ENCODE assay signal across 21 mouse cellular contexts in genomic region chr16:21074779-21075148, GRCm38 (mm10).
DNase-seq lines count a peak whose midpoint lies in the region; ATAC-seq lines count a peak whose summit lies in the region.
"Had no signal": no experiment of that assay in that cellular context is flagged by ENCODE, and none has a peak within 500 bp of the region (broad histone marks: within the 10 kb centered on the region; RNA-seq: fewer than 3 reads in every experiment).

No protein-coding gene starts in this region.

- peak; percentile 12 to 27 for DNase-seq in kidney, adult 8-10 months
- no peak for DNase-seq in kidney, postnatal 10 days
- peak; percentile 84 for DNase-seq in midbrain, embryonic 11.5 days (ENCODE audit: low spot score, missing footprints)
- no peak for DNase-seq in midbrain, embryonic 14.5 days
- DNase-seq in yolk sac, embryonic 10.5 days (ENCODE audit: low spot score) = peak; percentile 62
- no peak for DNase-seq in thymus, postnatal 0 days (ENCODE audit: low spot score)
- no peak for DNase-seq in adrenal gland, adult 8-10 months
- DNase-seq: adrenal gland, postnatal 36 days; cerebellum, adult 9-10 months; gastrocnemius, postnatal 10 days; layer of hippocampus, adult 9-11 months; left cerebral cortex, postnatal 4 days; lung, adult 18-20 months; spleen, adult 18-20 months had no signal

- WGBS in midbrain, embryonic 11.5 days = 73% methylated on average over 5 of the region's 5 CpGs
- WGBS in midbrain, embryonic 14.5 days = 64% methylated on average over 5 of the region's 5 CpGs
- 62% methylated on average over 5 of the region's 5 CpGs for WGBS in kidney, embryonic 16.5 days

- no peaks in the 10 kb centered on the region for H3K27me3 ChIP-seq in midbrain, embryonic 11.5 days (ENCODE audit: control insufficient read depth, insufficient read depth, low read length)
- H3K27me3 ChIP-seq in midbrain, embryonic 14.5 days (ENCODE audit: control insufficient read depth, insufficient read depth, low read length) = no peaks in the 10 kb centered on the region
- H3K27me3 ChIP-seq in kidney, embryonic 16.5 days (ENCODE audit: insufficient read depth, low read length) = no peaks in the 10 kb centered on the region
- H3K27me3 ChIP-seq: forebrain, embryonic 15.5 days; heart, embryonic 12.5 days; neural tube, embryonic 15.5 days had no signal

- H3K9me3 ChIP-seq in midbrain, embryonic 11.5 days (ENCODE audit: control insufficient read depth, low read length) = no peaks in the 10 kb centered on the region
- no peaks in the 10 kb centered on the region for H3K9me3 ChIP-seq in midbrain, embryonic 14.5 days (ENCODE audit: control insufficient read depth, low read length)
- no peaks in the 10 kb centered on the region for H3K9me3 ChIP-seq in kidney, embryonic 16.5 days (ENCODE audit: low read length)
- H3K9me3 ChIP-seq: embryonic facial prominence, embryonic 10.5 days; forebrain, embryonic 15.5 days; heart, embryonic 12.5 days; hindbrain, embryonic 10.5 days; midbrain, embryonic 10.5 days; neural tube, embryonic 15.5 days had no signal

- H3K36me3 ChIP-seq in midbrain, embryonic 11.5 days (ENCODE audit: control insufficient read depth, insufficient read depth, low read length) = no peaks in the 10 kb centered on the region
- no peaks in the 10 kb centered on the region for H3K36me3 ChIP-seq in midbrain, embryonic 14.5 days (ENCODE audit: control insufficient read depth, insufficient read depth, low read length)
- no peaks in the 10 kb centered on the region for H3K36me3 ChIP-seq in kidney, embryonic 16.5 days (ENCODE audit: insufficient read depth, low read length)
- H3K36me3 ChIP-seq: embryonic facial prominence, embryonic 10.5 days; forebrain, embryonic 15.5 days; heart, embryonic 12.5 days; hindbrain, embryonic 10.5 days; midbrain, embryonic 10.5 days; neural tube, embryonic 15.5 days had no signal

- H3K9ac ChIP-seq in midbrain, embryonic 11.5 days (ENCODE audit: low read length) = no peak overlapping the region
- no peak overlapping the region for H3K9ac ChIP-seq in midbrain, embryonic 14.5 days (replicated peaks; ENCODE audit: low read length)
- no peak overlapping the region for H3K9ac ChIP-seq in kidney, embryonic 16.5 days (replicated peaks; ENCODE audit: low read length)
- H3K9ac ChIP-seq: forebrain, embryonic 15.5 days; heart, embryonic 12.5 days; neural tube, embryonic 15.5 days had no signal

- H3K27ac ChIP-seq in midbrain, embryonic 11.5 days (ENCODE audit: low read depth, low read length) = no peak overlapping the region
- no peak overlapping the region for H3K27ac ChIP-seq in midbrain, embryonic 14.5 days (replicated peaks; ENCODE audit: low read depth, low read length)
- H3K27ac ChIP-seq in kidney, embryonic 16.5 days (ENCODE audit: low read length) = peak overlapping the region; percentile 50; the same call in 1 of the 2 replicates
- H3K27ac ChIP-seq: embryonic facial prominence, embryonic 10.5 days; forebrain, embryonic 15.5 days; hindbrain, embryonic 10.5 days; midbrain, embryonic 10.5 days; neural tube, embryonic 15.5 days had no signal

- H3K4me3 ChIP-seq in midbrain, embryonic 11.5 days (ENCODE audit: low read depth, low read length) = no peak overlapping the region
- no peak overlapping the region for H3K4me3 ChIP-seq in midbrain, embryonic 14.5 days (replicated peaks; ENCODE audit: low read depth, low read length)
- H3K4me3 ChIP-seq in kidney, embryonic 16.5 days (ENCODE audit: low read length) = no peak overlapping the region
- H3K4me3 ChIP-seq: embryonic facial prominence, embryonic 10.5 days; forebrain, embryonic 15.5 days; heart, embryonic 12.5 days; hindbrain, embryonic 10.5 days; midbrain, embryonic 10.5 days; neural tube, embryonic 15.5 days had no signal

- H3K4me1 ChIP-seq in midbrain, embryonic 11.5 days (ENCODE audit: control insufficient read depth, insufficient read depth, low read length) = no peaks in the 10 kb centered on the region
- no peaks in the 10 kb centered on the region for H3K4me1 ChIP-seq in midbrain, embryonic 14.5 days (ENCODE audit: control insufficient read depth, insufficient read depth, low read length)
- H3K4me1 ChIP-seq in kidney, embryonic 16.5 days (ENCODE audit: insufficient read depth, low read length) = 0 out of 2 replicates have a peak, but pooled peaks cover 3% of the 10 kb centered on the region
- H3K4me1 ChIP-seq: forebrain, embryonic 15.5 days; heart, embryonic 12.5 days; hindbrain, embryonic 10.5 days; neural tube, embryonic 15.5 days had no signal

- ATAC-seq in midbrain, embryonic 11.5 days (ENCODE audit: low FRiP score) = no peak
- ATAC-seq in midbrain, embryonic 14.5 days (ENCODE audit: low FRiP score, low TSS enrichment) = no peak
- ATAC-seq in kidney, embryonic 16.5 days (ENCODE audit: low FRiP score, low TSS enrichment) = peak; percentile 67; the same call in 1 of the 2 replicates

- no peak overlapping the region for H3K4me2 ChIP-seq in midbrain, embryonic 11.5 days
- H3K4me2 ChIP-seq in midbrain, embryonic 14.5 days (ENCODE audit: low read length) = no peak overlapping the region
- H3K4me2 ChIP-seq in kidney, embryonic 16.5 days (replicated peaks; ENCODE audit: low read depth, low read length) = 0 out of 2 replicates have a peak overlapping the region, but pooled peaks have one; percentile 18
- H3K4me2 ChIP-seq: forebrain, embryonic 15.5 days; neural tube, embryonic 15.5 days had no signal

Comparison
In these comparisons a context has a peak if more than half of its experiments do, and no peak if none do; other contexts are left out.
1. DNase-seq: peak in kidney, adult 8-10 months (2 of 2), midbrain, embryonic 11.5 days (single experiment) and yolk sac, embryonic 10.5 days (single experiment); none in kidney, postnatal 10 days (single experiment), midbrain, embryonic 14.5 days (single experiment), thymus, postnatal 0 days (single experiment) and adrenal gland, adult 8-10 months (single experiment).